Mouse (Mus musculus): ENCODE data around the gene 6430531B16Rik.

DNA sequence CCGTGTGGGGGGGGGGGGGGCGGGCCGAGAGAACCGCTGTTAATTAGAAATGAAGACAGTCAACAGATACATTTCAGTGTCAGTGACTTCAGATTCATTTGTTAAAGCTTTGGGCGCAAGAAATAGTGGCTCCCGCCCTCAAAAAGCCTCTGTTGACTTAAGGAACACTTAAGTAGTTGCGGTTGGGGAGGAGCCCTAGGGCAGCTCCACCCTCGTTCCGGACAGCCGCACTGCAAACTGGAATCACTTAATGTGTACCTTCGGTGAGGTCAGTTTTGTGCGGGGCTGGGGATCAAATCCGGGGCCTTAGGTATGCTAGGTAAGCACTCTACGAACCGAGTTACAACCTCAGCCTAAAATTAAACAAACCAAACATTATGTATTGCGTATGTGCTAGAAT lies 27.5 kb downstream of the 6430531B16Rik start:
- TF ChIP-seq POLR2A (IDR thresholded peaks at IDR 0.05; ENCODE audit: control insufficient read depth, extremely low read depth, insufficient read depth, low read length, poor library complexity), result no peak
- no peak for TF ChIP-seq CTCF (IDR thresholded peaks at IDR 0.05; ENCODE audit: borderline replicate concordance, control insufficient read depth, extremely low read depth, insufficient read depth, low read length, poor library complexity)

Data from thymus, adult 2 months (tissue).